Mouse (Mus musculus): ENCODE data around the gene Enkd1. TPM values are rescaled to one million over a fixed set of nuclear protein-coding genes. Genes with fewer than 3 reads are reported as not detected.

The Enkd1 gene
- polyA plus RNA-seq, 1 experiment from 2014 or later: 13.3 TPM

Other genes with a start within 250 kb of the Enkd1 start
- 12.3 TPM in 2 replicates for gene Tppp3, start 236.7 kb downstream of the Enkd1 start, polyA plus RNA-seq (2015; fragmentation: Nextera tagmentation; extraction: Ambion mirVana)
- 21.8 and 22.3 TPM in 2 replicates for gene Zdhhc1, start 211.3 kb downstream of the Enkd1 start, polyA plus RNA-seq (2015; fragmentation: Nextera tagmentation; extraction: Ambion mirVana)
- gene Hsd11b2, start 189.5 kb downstream of the Enkd1 start, polyA plus RNA-seq (2015; fragmentation: Nextera tagmentation; extraction: Ambion mirVana): 1.2 and 1.5 TPM in 2 replicates
- gene Atp6v0d1, start 142.2 kb downstream of the Enkd1 start, polyA plus RNA-seq (2015; fragmentation: Nextera tagmentation; extraction: Ambion mirVana): 58.1 and 60.9 TPM in 2 replicates
- gene Ripor1, start 103.0 kb downstream of the Enkd1 start, polyA plus RNA-seq (2015; fragmentation: Nextera tagmentation; extraction: Ambion mirVana): 32.1 and 32.5 TPM in 2 replicates
- gene Ctcf, start 71.6 kb downstream of the Enkd1 start, polyA plus RNA-seq (2015; fragmentation: Nextera tagmentation; extraction: Ambion mirVana): 67.1 and 76.2 TPM in 2 replicates
- 0.23 TPM in 1 of 2 replicates, not detected in the other for gene Agrp, start 70.8 kb downstream of the Enkd1 start, polyA plus RNA-seq (2015; fragmentation: Nextera tagmentation; extraction: Ambion mirVana)
- gene Carmil2, start 21.9 kb downstream of the Enkd1 start, polyA plus RNA-seq (2015; fragmentation: Nextera tagmentation; extraction: Ambion mirVana): 0.27 TPM in 2 replicates
- 41.6 and 44.0 TPM in 2 replicates for gene Acd, start 7.1 kb downstream of the Enkd1 start, polyA plus RNA-seq (2015; fragmentation: Nextera tagmentation; extraction: Ambion mirVana)
- gene Pard6a, start 7.1 kb downstream of the Enkd1 start, polyA plus RNA-seq (2015; fragmentation: Nextera tagmentation; extraction: Ambion mirVana): 11.6 and 11.9 TPM in 2 replicates
- not detected in 2 replicates for gene 4933405L10Rik, start 555 bp downstream of the Enkd1 start, polyA plus RNA-seq (2015; fragmentation: Nextera tagmentation; extraction: Ambion mirVana)
- 9.6 and 12.1 TPM in 2 replicates for gene Gfod2, start 50.5 kb upstream of the Enkd1 start, polyA plus RNA-seq (2015; fragmentation: Nextera tagmentation; extraction: Ambion mirVana)
- 9.2 and 9.8 TPM in 2 replicates for gene Ranbp10, start 119.1 kb upstream of the Enkd1 start, polyA plus RNA-seq (2015; fragmentation: Nextera tagmentation; extraction: Ambion mirVana)
- 0.19 TPM in 1 of 2 replicates, not detected in the other for gene Tsnaxip1, start 119.5 kb upstream of the Enkd1 start, polyA plus RNA-seq (2015; fragmentation: Nextera tagmentation; extraction: Ambion mirVana)
- gene Cenpt, start 145.1 kb upstream of the Enkd1 start, polyA plus RNA-seq (2015; fragmentation: Nextera tagmentation; extraction: Ambion mirVana): 37.1 and 40.5 TPM in 2 replicates
- 44.8 and 47.1 TPM in 2 replicates for gene Thap11, start 146.9 kb upstream of the Enkd1 start, polyA plus RNA-seq (2015; fragmentation: Nextera tagmentation; extraction: Ambion mirVana)
- gene Nutf2, start 152.4 kb upstream of the Enkd1 start, polyA plus RNA-seq (2015; fragmentation: Nextera tagmentation; extraction: Ambion mirVana): 177 and 212 TPM in 2 replicates
- gene Edc4, start 172.7 kb upstream of the Enkd1 start, polyA plus RNA-seq (2015; fragmentation: Nextera tagmentation; extraction: Ambion mirVana): 28.9 and 30.6 TPM in 2 replicates
- 0.52 and 0.88 TPM in 2 replicates for gene Nrn1l, start 185.4 kb upstream of the Enkd1 start, polyA plus RNA-seq (2015; fragmentation: Nextera tagmentation; extraction: Ambion mirVana)
- gene Pskh1, start 192.2 kb upstream of the Enkd1 start, polyA plus RNA-seq (2015; fragmentation: Nextera tagmentation; extraction: Ambion mirVana): 23.6 and 24.6 TPM in 2 replicates
- 0.74 and 1.1 TPM in 2 replicates for gene Ctrl, start 225.7 kb upstream of the Enkd1 start, polyA plus RNA-seq (2015; fragmentation: Nextera tagmentation; extraction: Ambion mirVana)
- gene Psmb10, start 230.2 kb upstream of the Enkd1 start, polyA plus RNA-seq (2015; fragmentation: Nextera tagmentation; extraction: Ambion mirVana): 51.9 and 61.3 TPM in 2 replicates
- gene Lcat, start 235.2 kb upstream of the Enkd1 start, polyA plus RNA-seq (2015; fragmentation: Nextera tagmentation; extraction: Ambion mirVana): 1.5 and 3.0 TPM in 2 replicates

Measured in heart, embryonic 13.5 days (tissue).